Mouse (Mus musculus) heart, adult 8-10 months (tissue): ENCODE results near the gene Esyt2. TPM values are rescaled to one million over a fixed set of nuclear protein-coding genes. Genes with fewer than 3 reads are reported as not detected.

Experiments used
- DNase-seq: peaks from one replicate; pipeline ENCODE4 v3.0.0; 2022; ENCODE audit warnings: low spot score
- total RNA-seq, 4 experiments: library from RNA; stranded (reverse); gene quantifications; 2 replicates each; pipeline ENCODE4 v1.2.4; 2022

Gene Esyt2
- total RNA-seq, 4 experiments from 2014 or later, result 23.3 to 27.6 (median 24.1) TPM

- no peak for DNase-seq
Measured at GRCm38 (mm10) chr12:116354694-116355093, 73.7 kb downstream of the Esyt2 start.

- no peak for DNase-seq
Measured at GRCm38 (mm10) chr12:116362091-116362490, 81.1 kb downstream of the Esyt2 start.

- no peak for DNase-seq
Measured at GRCm38 (mm10) chr12:116366900-116367299, 85.9 kb downstream of the Esyt2 start.

- DNase-seq, result no peak
Measured at GRCm38 (mm10) chr12:116367346-116367745, 86.3 kb downstream of the Esyt2 start.

GRCm38 (mm10) chr12:116368857-116369256, 87.9 kb downstream of the Esyt2 start:
- DNase-seq, result no peak

- DNase-seq, result no peak
Measured at GRCm38 (mm10) chr12:116383101-116383500, 102.1 kb downstream of the Esyt2 start.

GRCm38 (mm10) chr12:116383995-116384394, 103.0 kb downstream of the Esyt2 start:
- DNase-seq, result no peak

- no peak for DNase-seq
Measured at GRCm38 (mm10) chr12:116386802-116387201, 105.8 kb downstream of the Esyt2 start.

GRCm38 (mm10) chr12:116389868-116390267, 108.9 kb downstream of the Esyt2 start:
- DNase-seq, result no peak

- no peak for DNase-seq
Measured at GRCm38 (mm10) chr12:116394327-116394726, 113.3 kb downstream of the Esyt2 start.

GRCm38 (mm10) chr12:116395312-116395711, 114.3 kb downstream of the Esyt2 start:
- no peak for DNase-seq

GRCm38 (mm10) chr12:116396072-116396695, 115.2 kb downstream of the Esyt2 start:
- DNase-seq, result no peak

GRCm38 (mm10) chr12:116404012-116404679, 123.2 kb downstream of the Esyt2 start:
- DNase-seq, result no peak

- DNase-seq, result peak; percentile 97
Measured at GRCm38 (mm10) chr12:116405045-116405835, 124.2 kb downstream of the Esyt2 start, which contains the start of gene Ncapg2. Gene Ncapg2 (plus strand): TSS chr12:116405402.

GRCm38 (mm10) chr12:116405836-116406155, 124.8 kb downstream of the Esyt2 start:
- no peak for DNase-seq

GRCm38 (mm10) chr12:116407883-116408282, 126.9 kb downstream of the Esyt2 start:
- DNase-seq, result no peak

- no peak for DNase-seq
Measured at GRCm38 (mm10) chr12:116414941-116415340, 133.9 kb downstream of the Esyt2 start.

GRCm38 (mm10) chr12:116416514-116416913, 135.5 kb downstream of the Esyt2 start:
- no peak for DNase-seq

- no peak for DNase-seq
Measured at GRCm38 (mm10) chr12:116421656-116422055, 140.7 kb downstream of the Esyt2 start.

- DNase-seq, result no peak
Measured at GRCm38 (mm10) chr12:116425392-116425791, 144.4 kb downstream of the Esyt2 start.

- no peak for DNase-seq
Measured at GRCm38 (mm10) chr12:116433742-116434141, 152.7 kb downstream of the Esyt2 start.

GRCm38 (mm10) chr12:116435232-116435631, 154.2 kb downstream of the Esyt2 start:
- no peak for DNase-seq

GRCm38 (mm10) chr12:116436125-116436524, 155.1 kb downstream of the Esyt2 start:
- no peak for DNase-seq
